Comparison of ENCODE assay signal across 16 mouse cellular contexts in genomic region chr13:40423051-40423450, GRCm38 (mm10).
"Had no signal": no experiment of that assay in that cellular context is flagged by ENCODE, and none has a peak within 500 bp of the region (broad histone marks: within the 10 kb centered on the region; RNA-seq: fewer than 3 reads in every experiment).

No protein-coding gene starts in this region.

- H3K27me3 ChIP-seq: midbrain, embryonic 12.5 days; neural tube, embryonic 13.5 days; neural tube, embryonic 15.5 days had no signal

- H3K4me3 ChIP-seq: midbrain, embryonic 10.5 days; midbrain, embryonic 12.5 days; myocyte; neural tube, embryonic 13.5 days; neural tube, embryonic 15.5 days had no signal

- ATAC-seq: midbrain, embryonic 16.5 days had no signal

- H3K36me3 ChIP-seq: midbrain, embryonic 10.5 days; midbrain, embryonic 12.5 days; neural tube, embryonic 13.5 days; neural tube, embryonic 15.5 days had no signal

- H3K4me1 ChIP-seq: midbrain, embryonic 12.5 days; neural tube, embryonic 13.5 days; neural tube, embryonic 15.5 days had no signal

- H3K27ac ChIP-seq: midbrain, embryonic 10.5 days; midbrain, embryonic 12.5 days; neural tube, embryonic 13.5 days; neural tube, embryonic 15.5 days had no signal

- H3K9me3 ChIP-seq: midbrain, embryonic 10.5 days; midbrain, embryonic 12.5 days; neural tube, embryonic 13.5 days; neural tube, embryonic 15.5 days had no signal

- DNase-seq: lung, adult 18-20 months; lung, embryonic 14.5 days; lung, postnatal 10 days; lung, postnatal 4 days; midbrain, embryonic 14.5 days; right cerebral cortex, postnatal 14 days; spleen, adult 18-20 months; thymus, adult 2 months; thymus, postnatal 25 days; thymus, postnatal 4 days had no signal
